Mouse (Mus musculus) lung, postnatal 0 days (tissue): ENCODE measurements around the gene Rai2.

Source experiments
- CTCF ChIP-seq: IDR thresholded peaks from 2 replicates; pipeline ENCODE4 v1.5.1; 2016; ENCODE audit warnings: antibody characterized with exemption, mild to moderate bottlenecking
- EP300 ChIP-seq: IDR thresholded peaks from 2 replicates; pipeline ENCODE4 v1.6.1; 2016; ENCODE audit warnings: antibody characterized with exemption, mild to moderate bottlenecking, control low read depth

- no peak for TF ChIP-seq CTCF
- TF ChIP-seq EP300, result no peak
These were observed 1.0 kb downstream of the Rai2 start for GRCm38 (mm10) chrX:161717764-161718382.
